Comparison of ENCODE assay signal across 21 mouse cellular contexts in the genomic region with DNA sequence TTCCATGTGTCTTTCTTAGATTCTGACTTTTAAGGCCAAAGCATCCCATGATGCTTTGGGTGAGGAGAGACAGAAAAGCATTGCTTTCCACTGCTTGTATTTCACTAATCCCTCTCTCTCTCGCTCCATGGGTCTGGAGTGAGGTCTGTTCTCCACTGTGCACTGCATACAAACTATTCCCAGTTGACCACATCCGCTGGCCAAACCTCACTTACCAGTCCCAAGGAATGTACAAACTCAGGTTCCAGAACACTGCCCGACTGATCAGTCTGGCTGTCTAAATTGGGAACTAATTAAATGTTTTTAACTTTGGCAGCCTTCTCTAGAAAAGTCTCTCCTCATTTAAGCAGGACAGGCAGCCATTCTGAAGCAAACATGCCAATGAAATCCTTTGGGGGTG.
"Had no signal": no experiment of that assay in that cellular context is flagged by ENCODE, and none has a peak within 500 bp of the region (broad histone marks: within the 10 kb centered on the region; RNA-seq: fewer than 3 reads in every experiment).

No protein-coding gene starts in this region.

- H3K36me3 ChIP-seq: heart, embryonic 13.5 days; heart, embryonic 15.5 days; hindbrain, embryonic 13.5 days; hindbrain, embryonic 15.5 days; limb, embryonic 13.5 days; limb, embryonic 15.5 days; liver, embryonic 12.5 days had no signal

- ATAC-seq: hindbrain, postnatal 0 days; liver, embryonic 12.5 days had no signal

- H3K4me1 ChIP-seq: heart, embryonic 15.5 days; hindbrain, embryonic 13.5 days; hindbrain, embryonic 15.5 days; limb, embryonic 13.5 days; limb, embryonic 15.5 days; liver, embryonic 12.5 days had no signal

- H3K27ac ChIP-seq: heart, embryonic 13.5 days; heart, embryonic 15.5 days; hindbrain, embryonic 13.5 days; hindbrain, embryonic 15.5 days; hindbrain, postnatal 0 days; layer of hippocampus, adult 2 months; limb, embryonic 13.5 days; limb, embryonic 15.5 days; liver, embryonic 12.5 days; liver, embryonic 14.5 days had no signal

- H3K4me3 ChIP-seq: gastrocnemius, adult 2 months; heart, embryonic 13.5 days; heart, embryonic 15.5 days; hindbrain, embryonic 13.5 days; hindbrain, embryonic 15.5 days; layer of hippocampus, adult 2 months; limb, embryonic 13.5 days; limb, embryonic 15.5 days; liver, embryonic 12.5 days had no signal

- H3K27me3 ChIP-seq: heart, embryonic 13.5 days; heart, embryonic 15.5 days; hindbrain, embryonic 13.5 days; hindbrain, embryonic 15.5 days; limb, embryonic 13.5 days; limb, embryonic 15.5 days; liver, embryonic 12.5 days had no signal

- H3K9ac ChIP-seq: heart, embryonic 13.5 days; heart, embryonic 15.5 days; hindbrain, embryonic 13.5 days; hindbrain, embryonic 15.5 days; limb, embryonic 13.5 days; limb, embryonic 15.5 days; liver, embryonic 12.5 days; liver, embryonic 14.5 days had no signal

- DNase-seq: gastrocnemius, adult 2 months; gastrocnemius, postnatal 14 days; heart, adult 18-20 months; heart, postnatal 14 days; heart, postnatal 36 days; kidney, adult 11 months; kidney, adult 8-10 months; kidney, postnatal 10 days; kidney, postnatal 25 days; kidney, postnatal 4 days; left cerebral cortex, postnatal 4 days had no signal
